Mouse (Mus musculus) ES-E14 (cell line): Measurements from ENCODE around the gene 2300009A05Rik.

Experiments
- CHD2 ChIP-seq: IDR thresholded peaks from 2 replicates; pipeline ENCODE4 v1.6.1; 2014; ENCODE audit warnings: mild to moderate bottlenecking, low read depth, low read length, inconsistent platforms
- HCFC1 ChIP-seq: IDR thresholded peaks from 2 replicates; pipeline ENCODE4 v1.6.1; 2012; ENCODE audit warnings: low read length, inconsistent platforms, borderline replicate concordance; ENCODE audit not compliant: insufficient read depth
- MAFK ChIP-seq: IDR thresholded peaks from 2 replicates; pipeline ENCODE4 v1.6.1; 2014; ENCODE audit warnings: mild to moderate bottlenecking, low read depth, low read length, inconsistent platforms; ENCODE audit not compliant: insufficient read depth
- ZC3H11A ChIP-seq: IDR thresholded peaks from 2 replicates; pipeline ENCODE4 v1.6.1; 2012; ENCODE audit warnings: low read depth, mild to moderate bottlenecking, inconsistent platforms, low read length, borderline replicate concordance
- ZNF384 ChIP-seq: IDR thresholded peaks from 2 replicates; pipeline ENCODE4 v1.6.1; 2012; ENCODE audit warnings: low read depth, low read length, inconsistent platforms

GRCm38 (mm10) chr9:63430652-63431051, 31.6 kb upstream of the 2300009A05Rik start:
- TF ChIP-seq ZNF384 = no peak
- TF ChIP-seq MAFK = no peak
- TF ChIP-seq CHD2 = no peak
- no peak for TF ChIP-seq ZC3H11A
- no peak for TF ChIP-seq HCFC1
